Mouse (Mus musculus) small intestine, adult 2 months (tissue): Measurements from ENCODE around the gene Pitpnm3.

Experiments used
- CTCF ChIP-seq: fragments of 200-500 bp; IDR thresholded peaks from 2 replicates; pipeline ENCODE4 v1.5.1; 2012; ENCODE audit warnings: low read depth, mild to moderate bottlenecking, control low read depth, inconsistent platforms, low read length, moderate library complexity, mixed read lengths; ENCODE audit not compliant: insufficient replicate concordance, insufficient read length; ENCODE audit errors: extremely low read depth
- POLR2A ChIP-seq: fragments of 200-500 bp; IDR thresholded peaks from 2 replicates; pipeline ENCODE4 v1.6.1; 2012; ENCODE audit warnings: low read depth, mild to moderate bottlenecking, control low read depth, inconsistent platforms, low read length, moderate library complexity

GRCm38 (mm10) chr11:72103530-72103929 lies 32.0 kb downstream of the Pitpnm3 start:
- TF ChIP-seq CTCF (no peak), POLR2A (no peak)
